Mouse (Mus musculus): ENCODE data around the gene Cracr2a. TPM values are rescaled to one million over a fixed set of nuclear protein-coding genes. Genes with fewer than 3 reads are reported as not detected.

The Cracr2a gene
- total RNA-seq, 2 experiments from 2014 or later: 1.4 to 1.9 TPM

GRCm38 (mm10) chr6:127617258-127618025 lies 56.3 kb downstream of the Cracr2a start:
- peak; percentile 37 to 56 for DNase-seq
- intact Hi-C loops (cut with DNase I): loop anchor here (2.0 to 5.0 kb wide), 2 partner anchors 303 to 330 kb away; no protein-coding TSS in a partner anchor

- DNase-seq: no peak
- intact Hi-C loops (cut with DNase I): loop anchor here (5.0 kb wide), 1 partner anchor 329 kb away; no protein-coding TSS in a partner anchor
These were observed 57.5 kb downstream of the Cracr2a start for GRCm38 (mm10) chr6:127618686-127619085.

- intact Hi-C loops (cut with DNase I): no loop called here
- peak; percentile 35 to 71 for DNase-seq
These were observed 64.0 kb downstream of the Cracr2a start for GRCm38 (mm10) chr6:127625135-127625534.

- intact Hi-C loops (cut with DNase I): no loop called here
- DNase-seq: no peak
These were observed 66.3 kb downstream of the Cracr2a start for GRCm38 (mm10) chr6:127627453-127627852.

- intact Hi-C loops (cut with DNase I): no loop called here
- DNase-seq: no peak
These were observed 68.1 kb downstream of the Cracr2a start for GRCm38 (mm10) chr6:127629249-127629648.

- DNase-seq: no peak
- intact Hi-C loops (cut with DNase I): no loop called here
These were observed 73.7 kb downstream of the Cracr2a start for GRCm38 (mm10) chr6:127634858-127635257.

GRCm38 (mm10) chr6:127635462-127636189 lies 74.5 kb downstream of the Cracr2a start:
- intact Hi-C loops (cut with DNase I): no loop called here
- no peak for DNase-seq

GRCm38 (mm10) chr6:127641077-127641801 lies 80.1 kb downstream of the Cracr2a start:
- intact Hi-C loops (cut with DNase I): no loop called here
- DNase-seq: no peak

GRCm38 (mm10) chr6:127655988-127656387 lies 94.8 kb downstream of the Cracr2a start:
- DNase-seq: no peak
- intact Hi-C loops (cut with DNase I): no loop called here

- intact Hi-C loops (cut with DNase I): no loop called here
- DNase-seq: no peak
These were observed 96.0 kb downstream of the Cracr2a start for GRCm38 (mm10) chr6:127657152-127657551.

- intact Hi-C loops (cut with DNase I): no loop called here
- DNase-seq: no peak
These were observed 98.3 kb downstream of the Cracr2a start for GRCm38 (mm10) chr6:127659472-127659871.

GRCm38 (mm10) chr6:127659966-127660365 lies 98.8 kb downstream of the Cracr2a start:
- no peak for DNase-seq
- intact Hi-C loops (cut with DNase I): no loop called here

- intact Hi-C loops (cut with DNase I): no loop called here
- DNase-seq: no peak
These were observed 100.7 kb downstream of the Cracr2a start for GRCm38 (mm10) chr6:127661717-127662292.

- intact Hi-C loops (cut with DNase I): no loop called here
These were observed 102.1 kb downstream of the Cracr2a start for GRCm38 (mm10) chr6:127663263-127663662.

GRCm38 (mm10) chr6:127669313-127669712 lies 108.2 kb downstream of the Cracr2a start:
- intact Hi-C loops (cut with DNase I): no loop called here
- DNase-seq: no peak

More at GRCm38 (mm10) chr6:127663263-127663662, 102.1 kb downstream of the Cracr2a start:
- no peak for DNase-seq

GRCm38 (mm10) chr6:127670031-127670430 lies 108.9 kb downstream of the Cracr2a start:
- intact Hi-C loops (cut with DNase I): no loop called here
- DNase-seq: no peak

- DNase-seq: peak in 1 of 2 experiments; percentile 2
These were observed 110.9 kb downstream of the Cracr2a start for GRCm38 (mm10) chr6:127672071-127672470.

GRCm38 (mm10) chr6:127676866-127677265 lies 115.7 kb downstream of the Cracr2a start:
- intact Hi-C loops (cut with DNase I): no loop called here
- DNase-seq: no peak

More at GRCm38 (mm10) chr6:127672071-127672470, 110.9 kb downstream of the Cracr2a start:
- intact Hi-C loops (cut with DNase I): no loop called here

GRCm38 (mm10) chr6:127678320-127678719 lies 117.2 kb downstream of the Cracr2a start:
- DNase-seq: no peak
- intact Hi-C loops (cut with DNase I): no loop called here

- DNase-seq: no peak
- intact Hi-C loops (cut with DNase I): no loop called here
These were observed 117.9 kb downstream of the Cracr2a start for GRCm38 (mm10) chr6:127678998-127679397.

- DNase-seq: no peak
- intact Hi-C loops (cut with DNase I): no loop called here
These were observed 119.6 kb downstream of the Cracr2a start for GRCm38 (mm10) chr6:127680784-127681183.
